Mouse (Mus musculus) c-Kit-positive CD71-negative TER-119-negative erythroid progenitor cells, embryonic 14.5 days (primary cell): ENCODE data around the gene Vmn1r169.
"Not testable (repeated sequence)": the region's sequence is repeated elsewhere in the genome, so short reads cannot be mapped to it uniquely, and the experiment has no call there.

Experiments
- DNase-seq: peaks from one replicate; pipeline ENCODE4 v3.0.0-alpha.2; 2013; ENCODE audit warnings: low read depth

Gene Vmn1r169

GRCm38 (mm10) chr7:23575226-23575625 is at the start of gene Vmn1r169:
Gene Vmn1r169, plus strand, starts transcription at chr7:23575526.
- DNase-seq, result not testable (repeated sequence)

- not testable (repeated sequence) for DNase-seq
Observed at GRCm38 (mm10) chr7:23539432-23539831, 35.9 kb upstream of the Vmn1r169 start, which contains the start of gene Vmn1r168. Gene Vmn1r168, plus strand, starts transcription at chr7:23539732.

GRCm38 (mm10) chr7:23605875-23606274 is 30.5 kb downstream of the Vmn1r169 start, which contains the start of gene Vmn1r170:
Gene Vmn1r170, plus strand, starts transcription at chr7:23606175.
- DNase-seq, result not testable (repeated sequence)
